Mouse (Mus musculus) hindbrain, embryonic 12.5 days (tissue): Measurements from ENCODE around the gene Gm20388. TPM values are rescaled to one million over a fixed set of nuclear protein-coding genes. Genes with fewer than 3 reads are reported as not detected.

Source experiments
- ATAC-seq: fragments of 200-750 bp; cut with Nextera tagmentation; 2 replicates; pipeline ENCODE4 v1.8.0; 2017; ENCODE audit warnings: moderate TSS enrichment; ENCODE audit not compliant: low FRiP score
- H3K27ac ChIP-seq: fragments of 300-500 bp; sonication (generic); 2 replicates; pipeline ENCODE4 v1.5.1; 2016; ENCODE audit warnings: mild to moderate bottlenecking
- H3K27me3 ChIP-seq: fragments of 300-500 bp; sonication (generic); 2 replicates; pipeline ENCODE4 v1.6.1; 2016; ENCODE audit warnings: mild to moderate bottlenecking
- H3K36me3 ChIP-seq: fragments of 300-500 bp; sonication (generic); 2 replicates; pipeline ENCODE4 v1.6.1; 2016; ENCODE audit warnings: mild to moderate bottlenecking
- H3K4me1 ChIP-seq: fragments of 300-500 bp; sonication (generic); 2 replicates; pipeline ENCODE4 v1.6.1; 2016
- H3K4me2 ChIP-seq: fragments of 300-500 bp; sonication (generic); replicated peaks from 2 replicates; pipeline ENCODE4 v1.6.1; 2016; ENCODE audit warnings: mild to moderate bottlenecking
- H3K4me3 ChIP-seq: fragments of 300-500 bp; sonication (generic); 2 replicates; pipeline ENCODE4 v1.5.1; 2016; ENCODE audit warnings: mild to moderate bottlenecking
- H3K9ac ChIP-seq: fragments of 300-500 bp; sonication (generic); 2 replicates; pipeline ENCODE4 v1.6.1; 2016; ENCODE audit warnings: mild to moderate bottlenecking, moderate library complexity
- H3K9me3 ChIP-seq: fragments of 300-500 bp; sonication (generic); replicated peaks from 2 replicates; pipeline ENCODE4 v1.6.1; 2016; ENCODE audit warnings: mild to moderate bottlenecking
- WGBS: fragments of 180-500 bp; shearing (Covaris S2); methylation state at CpG from one replicate; pipeline ENCODE4 v1.1.7; 2016; 5-methylcytosine and 5-hydroxymethylcytosine counted together
- polyA plus RNA-seq: library from polyadenylated mRNA; unstranded; fragments of >200 nt; fragmentation: Nextera tagmentation; extraction: Ambion mirVana; gene quantifications from 2 replicates; pipeline ENCODE4 v1.2.1, GENCODE M21; 2016

Gm20388 gene
- polyA plus RNA-seq, 1 experiment from 2014 or later, result not detected

GRCm38 (mm10) chr8:124307700-124308099 lies 4397.1 kb downstream of the Gm20388 start:
- peaks cover 28% of the 10 kb centered on the region for H3K36me3 ChIP-seq
- 88% methylated on average over 10 of the region's 10 CpGs for WGBS
- ATAC-seq, result no peak

GRCm38 (mm10) chr8:124310509-124310908 lies 4399.9 kb downstream of the Gm20388 start:
- Histone ChIP-seq H3K4me2 (no peak overlapping the region), H3K27ac (no peak overlapping the region), H3K27me3 (no peaks in the 10 kb centered on the region), H3K4me3 (no peak overlapping the region), H3K4me1 (peaks cover 32% of the 10 kb centered on the region), H3K36me3 (peaks cover 22% of the 10 kb centered on the region), H3K9me3 (no peaks in the 10 kb centered on the region), H3K9ac (no peak overlapping the region)
- ATAC-seq, result no peak
- WGBS, result 81% methylated on average over 13 of the region's 13 CpGs

More at GRCm38 (mm10) chr8:124307700-124308099, 4397.1 kb downstream of the Gm20388 start:
- H3K27me3 ChIP-seq, result no peaks in the 10 kb centered on the region
- H3K4me1 ChIP-seq, result peaks cover 30% of the 10 kb centered on the region
- H3K9ac ChIP-seq, result no peak overlapping the region
- no peak overlapping the region for H3K4me2 ChIP-seq
- no peak overlapping the region for H3K4me3 ChIP-seq
- no peak overlapping the region for H3K27ac ChIP-seq
- H3K9me3 ChIP-seq, result no peaks in the 10 kb centered on the region

- Histone ChIP-seq H3K27ac (no peak overlapping the region), H3K27me3 (no peaks in the 10 kb centered on the region), H3K9ac (no peak overlapping the region), H3K36me3 (peaks cover 19% of the 10 kb centered on the region; the same call in 1 of the 2 replicates), H3K4me2 (no peak overlapping the region), H3K4me3 (no peak overlapping the region), H3K9me3 (no peaks in the 10 kb centered on the region), H3K4me1 (peaks cover 30% of the 10 kb centered on the region)
- no peak for ATAC-seq
- 75% methylated on average over 6 of the region's 6 CpGs for WGBS
These were observed 4400.5 kb downstream of the Gm20388 start for GRCm38 (mm10) chr8:124311111-124311510.

GRCm38 (mm10) chr8:124311723-124312122 lies 4401.1 kb downstream of the Gm20388 start:
- Histone ChIP-seq H3K9me3 (no peaks in the 10 kb centered on the region), H3K27ac (no peak overlapping the region), H3K27me3 (no peaks in the 10 kb centered on the region), H3K4me1 (peaks cover 30% of the 10 kb centered on the region), H3K4me2 (no peak overlapping the region), H3K4me3 (no peak overlapping the region), H3K9ac (no peak overlapping the region), H3K36me3 (peaks cover 18% of the 10 kb centered on the region; the same call in 1 of the 2 replicates)
- 94% methylated on average over 17 of the region's 17 CpGs for WGBS
- no peak for ATAC-seq

GRCm38 (mm10) chr8:124312228-124312627 lies 4401.6 kb downstream of the Gm20388 start:
- H3K4me1 ChIP-seq, result peaks cover 32% of the 10 kb centered on the region
- WGBS, result 93% methylated on average over 10 of the region's 10 CpGs
- no peak overlapping the region for H3K27ac ChIP-seq

GRCm38 (mm10) chr8:124314803-124315202 lies 4404.2 kb downstream of the Gm20388 start:
- H3K4me2 ChIP-seq, result no peak overlapping the region
- no peaks in the 10 kb centered on the region for H3K9me3 ChIP-seq
- WGBS, result 30% methylated on average over 10 of the region's 10 CpGs
- no peak overlapping the region for H3K4me3 ChIP-seq
- H3K36me3 ChIP-seq, result no peaks in the 10 kb centered on the region
- H3K4me1 ChIP-seq, result peaks cover 38% of the 10 kb centered on the region
- H3K27ac ChIP-seq, result peak overlapping the region; percentile 80
- H3K27me3 ChIP-seq, result no peaks in the 10 kb centered on the region
- peak; percentile 58 for ATAC-seq
- no peak overlapping the region; the same call in 1 of the 2 replicates for H3K9ac ChIP-seq

More at GRCm38 (mm10) chr8:124312228-124312627, 4401.6 kb downstream of the Gm20388 start:
- no peaks in the 10 kb centered on the region for H3K27me3 ChIP-seq
- no peak overlapping the region for H3K4me3 ChIP-seq
- no peak for ATAC-seq
- H3K9me3 ChIP-seq, result no peaks in the 10 kb centered on the region
- peaks cover 13% of the 10 kb centered on the region; the same call in 1 of the 2 replicates for H3K36me3 ChIP-seq
- no peak overlapping the region for H3K9ac ChIP-seq
- no peak overlapping the region for H3K4me2 ChIP-seq

- Histone ChIP-seq H3K9me3 (no peaks in the 10 kb centered on the region), H3K4me1 (peaks cover 53% of the 10 kb centered on the region), H3K27ac (peak overlapping the region; percentile 41), H3K4me3 (no peak overlapping the region), H3K4me2 (no peak overlapping the region), H3K9ac (peak overlapping the region; percentile 8; the same call in 1 of the 2 replicates), H3K27me3 (no peaks in the 10 kb centered on the region), H3K36me3 (no peaks in the 10 kb centered on the region)
- ATAC-seq, result no peak
- WGBS, result 58% methylated on average over 12 of the region's 12 CpGs
These were observed 4406.0 kb downstream of the Gm20388 start for GRCm38 (mm10) chr8:124316466-124317136.

GRCm38 (mm10) chr8:124317191-124317682 lies 4406.6 kb downstream of the Gm20388 start:
- H3K9me3 ChIP-seq, result no peaks in the 10 kb centered on the region
- H3K4me3 ChIP-seq, result no peak overlapping the region
- no peak overlapping the region for H3K9ac ChIP-seq
- peaks cover 59% of the 10 kb centered on the region for H3K4me1 ChIP-seq
- 0 out of 2 replicates have a peak, but pooled peaks cover under 1% of the 10 kb centered on the region for H3K36me3 ChIP-seq
- ATAC-seq, result no peak
- H3K4me2 ChIP-seq, result no peak overlapping the region
- H3K27ac ChIP-seq, result peak overlapping the region; percentile 41; the same call in 1 of the 2 replicates
- no peaks in the 10 kb centered on the region for H3K27me3 ChIP-seq
- WGBS, result 63% methylated on average over 8 of the region's 8 CpGs

- Histone ChIP-seq H3K36me3 (0 out of 2 replicates have a peak, but pooled peaks cover 6% of the 10 kb centered on the region), H3K4me1 (peaks cover 64% of the 10 kb centered on the region), H3K9me3 (no peaks in the 10 kb centered on the region), H3K4me3 (no peak overlapping the region), H3K27ac (no peak overlapping the region), H3K4me2 (no peak overlapping the region), H3K27me3 (no peaks in the 10 kb centered on the region), H3K9ac (no peak overlapping the region)
- WGBS, result 84% methylated on average over 6 of the region's 6 CpGs
- no peak for ATAC-seq
These were observed 4407.2 kb downstream of the Gm20388 start for GRCm38 (mm10) chr8:124317821-124318220.

- H3K4me1 ChIP-seq, result peaks cover 64% of the 10 kb centered on the region
- peak overlapping the region; percentile 18; the same call in 1 of the 2 replicates for H3K27ac ChIP-seq
- peaks cover 11% of the 10 kb centered on the region for H3K36me3 ChIP-seq
- no peak overlapping the region for H3K4me3 ChIP-seq
- H3K4me2 ChIP-seq, result no peak overlapping the region
- H3K9ac ChIP-seq, result no peak overlapping the region
- no peaks in the 10 kb centered on the region for H3K9me3 ChIP-seq
- ATAC-seq, result no peak
- WGBS, result 79% methylated on average over 11 of the region's 11 CpGs
- H3K27me3 ChIP-seq, result no peaks in the 10 kb centered on the region
These were observed 4408.1 kb downstream of the Gm20388 start for GRCm38 (mm10) chr8:124318612-124319315.

GRCm38 (mm10) chr8:124319316-124319652 lies 4408.6 kb downstream of the Gm20388 start:
- H3K4me3 ChIP-seq, result no peak overlapping the region
- no peaks in the 10 kb centered on the region for H3K9me3 ChIP-seq
- H3K4me2 ChIP-seq, result no peak overlapping the region
- H3K4me1 ChIP-seq, result peaks cover 61% of the 10 kb centered on the region
- H3K9ac ChIP-seq, result no peak overlapping the region
- no peaks in the 10 kb centered on the region for H3K27me3 ChIP-seq
- no peak for ATAC-seq
- 93% methylated on average over 4 of the region's 4 CpGs for WGBS
- H3K27ac ChIP-seq, result no peak overlapping the region
- H3K36me3 ChIP-seq, result peaks cover 17% of the 10 kb centered on the region

- Histone ChIP-seq H3K4me2 (no peak overlapping the region; the same call in 1 of the 2 replicates), H3K36me3 (peaks cover 35% of the 10 kb centered on the region), H3K4me3 (no peak overlapping the region), H3K27me3 (no peaks in the 10 kb centered on the region), H3K9me3 (no peaks in the 10 kb centered on the region), H3K4me1 (peaks cover 48% of the 10 kb centered on the region), H3K27ac (peak overlapping the region; percentile 66), H3K9ac (peak overlapping the region; percentile 41; the same call in 1 of the 2 replicates)
- 0 out of 2 replicates have a peak, but pooled peaks have one; percentile 33 for ATAC-seq
- 52% methylated on average over 12 of the region's 12 CpGs for whole genome bisulfite sequencing
These were observed 4410.7 kb downstream of the Gm20388 start for GRCm38 (mm10) chr8:124321227-124321840.
